ENCODE assay signal across 10 mouse cellular contexts in genomic region chr8:117423029-117423428, GRCm38 (mm10).
DNase-seq lines count a peak whose midpoint lies in the region; ATAC-seq and TF ChIP-seq lines count a peak whose summit lies in the region.
"Had no signal": no experiment of that assay in that cellular context is flagged by ENCODE, and none has a peak within 500 bp of the region (broad histone marks: within the 10 kb centered on the region; RNA-seq: fewer than 3 reads in every experiment).

No protein-coding gene starts in this region.

- peaks cover 19% of the 10 kb centered on the region for H3K4me1 ChIP-seq in hindbrain, embryonic 15.5 days (replicated peaks)
- 0 out of 2 replicates have a peak, but pooled peaks cover 3% of the 10 kb centered on the region for H3K4me1 ChIP-seq in hindbrain, embryonic 10.5 days (replicated peaks)
- H3K4me1 ChIP-seq in heart, postnatal 0 days (ENCODE audit: control insufficient read depth, insufficient read depth) = peaks cover 16% of the 10 kb centered on the region; the same call in 1 of the 2 replicates

- peaks cover 14% of the 10 kb centered on the region for H3K36me3 ChIP-seq in hindbrain, embryonic 15.5 days
- H3K36me3 ChIP-seq in hindbrain, embryonic 10.5 days = peaks cover 74% of the 10 kb centered on the region
- peaks cover 19% of the 10 kb centered on the region for H3K36me3 ChIP-seq in heart, postnatal 0 days (replicated peaks; ENCODE audit: control insufficient read depth, insufficient read depth, low read length)

- no peak for TF ChIP-seq CTCF in heart, postnatal 0 days (IDR thresholded peaks at IDR 0.05; ENCODE audit: low read depth)

- no peak for TF ChIP-seq EP300 in heart, postnatal 0 days (IDR thresholded peaks at IDR 0.05; ENCODE audit: low read depth)

- intact Hi-C loops in left cerebral cortex, postnatal 14 days (cut with DNase I) = no loop called here

- no peak overlapping the region for H3K4me3 ChIP-seq in hindbrain, embryonic 15.5 days
- no peak overlapping the region for H3K4me3 ChIP-seq in hindbrain, embryonic 10.5 days
- 0 out of 2 replicates have a peak overlapping the region, but pooled peaks have one; percentile 12 for H3K4me3 ChIP-seq in heart, postnatal 0 days (ENCODE audit: low read depth, low read length)
- H3K4me3 ChIP-seq: liver, embryonic 13.5 days had no signal

- no peak overlapping the region for H3K9ac ChIP-seq in hindbrain, embryonic 15.5 days
- H3K9ac ChIP-seq in heart, postnatal 0 days (replicated peaks; ENCODE audit: low read depth, low read length) = no peak overlapping the region
- H3K9ac ChIP-seq: liver, embryonic 13.5 days had no signal

- H3K27ac ChIP-seq in hindbrain, embryonic 15.5 days (replicated peaks) = peak overlapping the region; percentile 70
- H3K27ac ChIP-seq in hindbrain, embryonic 10.5 days = no peak overlapping the region
- H3K27ac ChIP-seq in heart, postnatal 0 days (ENCODE audit: low read depth) = peak overlapping the region; percentile 69
- H3K27ac ChIP-seq: liver, embryonic 13.5 days had no signal

- no peak for DNase-seq in hindbrain, embryonic 10.5 days (ENCODE audit: low spot score)
- peak; percentile 84 for DNase-seq in adrenal gland, postnatal 10 days
- DNase-seq in heart, postnatal 0 days (ENCODE audit: low spot score) = peak; percentile 76
- DNase-seq in left cerebral cortex, postnatal 14 days (ENCODE audit: low spot score in 2 of 2) = peak; percentile 78 to 83
- peak; percentile 93 for DNase-seq in telencephalon, adult 2 months (ENCODE audit: low read depth, low spot score)
- DNase-seq: liver, embryonic 13.5 days had no signal

- no peak overlapping the region for H3K4me2 ChIP-seq in hindbrain, embryonic 15.5 days
- peak overlapping the region; percentile 42 for H3K4me2 ChIP-seq in heart, postnatal 0 days (ENCODE audit: low read depth, low read length)
- H3K4me2 ChIP-seq: liver, embryonic 13.5 days had no signal

- peak; percentile 86 for ATAC-seq in hindbrain, embryonic 15.5 days (ENCODE audit: low FRiP score, low read depth)
- peak; percentile 83 for ATAC-seq in frontal cortex, adult (ENCODE audit: low TSS enrichment)
- ATAC-seq in heart, postnatal 0 days (ENCODE audit: insufficient read depth, low read depth) = peak; percentile 91
- ATAC-seq in granulocyte monocyte progenitor cell, adult 5-6 weeks (replicated peaks; ENCODE audit: poor library complexity, severe bottlenecking) = no peak

- no peaks in the 10 kb centered on the region for H3K27me3 ChIP-seq in hindbrain, embryonic 15.5 days
- no peaks in the 10 kb centered on the region for H3K27me3 ChIP-seq in hindbrain, embryonic 10.5 days (ENCODE audit: insufficient read depth, poor library complexity, severe bottlenecking)
- no peaks in the 10 kb centered on the region for H3K27me3 ChIP-seq in heart, postnatal 0 days (ENCODE audit: control insufficient read depth, insufficient read depth, low read length)
- H3K27me3 ChIP-seq: CH12.LX; liver, embryonic 13.5 days had no signal

- no peaks in the 10 kb centered on the region for H3K9me3 ChIP-seq in hindbrain, embryonic 15.5 days
- H3K9me3 ChIP-seq in hindbrain, embryonic 10.5 days = no peaks in the 10 kb centered on the region
- H3K9me3 ChIP-seq in heart, postnatal 0 days (replicated peaks; ENCODE audit: control insufficient read depth, low read length) = no peaks in the 10 kb centered on the region
- H3K9me3 ChIP-seq: liver, embryonic 13.5 days had no signal

- 72% methylated on average over 4 of the region's 4 CpGs for WGBS in hindbrain, embryonic 15.5 days
- WGBS in hindbrain, embryonic 10.5 days = 90% methylated on average over 4 of the region's 4 CpGs
- WGBS in heart, postnatal 0 days = 34% methylated on average over 4 of the region's 4 CpGs
